Mouse (Mus musculus) heart, embryonic 14.5 days (tissue): ENCODE results near the gene BC029722. TPM values are rescaled to one million over a fixed set of nuclear protein-coding genes. Genes with fewer than 3 reads are reported as not detected.

Source experiments
- ATAC-seq: fragments of 200-750 bp; cut with Nextera tagmentation; 2 replicates; pipeline ENCODE4 v1.8.0; 2017; ENCODE audit warnings: low read depth, moderate TSS enrichment; ENCODE audit not compliant: insufficient number of reproducible peaks, insufficient read depth, low FRiP score
- H3K27ac ChIP-seq, 2 experiments: fragments of 200-500 bp in 1 of 2; fragments of 300-500 bp in 1 of 2; sonication (generic) in 1 of 2; replicated peaks in 1 of 2; 2 replicates each; pipeline ENCODE4 v1.5.1; 2012 to 2014; ENCODE audit warnings: low read depth in 2 of 2, low read length in 2 of 2, control low read depth in 1 of 2, mild to moderate bottlenecking in 1 of 2, mixed read lengths in 1 of 2; ENCODE audit not compliant: control insufficient read depth in 1 of 2, insufficient read depth in 1 of 2
- H3K27me3 ChIP-seq: fragments of 300-500 bp; sonication (generic); 2 replicates; pipeline ENCODE4 v1.6.1; 2014; ENCODE audit warnings: mild to moderate bottlenecking, low read length, control low read depth; ENCODE audit not compliant: control insufficient read depth, insufficient read depth
- H3K36me3 ChIP-seq: fragments of 300-500 bp; sonication (generic); 2 replicates; pipeline ENCODE4 v1.6.1; 2014; ENCODE audit warnings: mild to moderate bottlenecking, control low read depth, low read length, mixed read lengths; ENCODE audit not compliant: control insufficient read depth, insufficient read depth
- H3K4me1 ChIP-seq, 2 experiments: fragments of 200-500 bp in 1 of 2; fragments of 300-500 bp in 1 of 2; sonication (generic) in 1 of 2; 2 replicates each; pipeline ENCODE4 v1.6.1; 2012 to 2014; ENCODE audit warnings: low read length in 2 of 2, control low read depth in 1 of 2, mixed read lengths in 1 of 2; ENCODE audit not compliant: control insufficient read depth in 2 of 2, insufficient read depth in 2 of 2
- H3K4me2 ChIP-seq: fragments of 300-500 bp; sonication (generic); 2 replicates; pipeline ENCODE4 v1.6.1; 2014; ENCODE audit warnings: mild to moderate bottlenecking, low read length
- H3K4me3 ChIP-seq, 2 experiments: fragments of 200-500 bp in 1 of 2; fragments of 300-500 bp in 1 of 2; sonication (generic) in 1 of 2; 2 replicates each; pipeline ENCODE4 v1.5.1; 2012 to 2014; ENCODE audit warnings: low read length in 2 of 2, mild to moderate bottlenecking in 2 of 2, control low read depth in 1 of 2, low read depth in 1 of 2, moderate library complexity in 1 of 2; ENCODE audit not compliant: control insufficient read depth in 1 of 2, insufficient read depth in 1 of 2
- H3K9ac ChIP-seq: fragments of 300-500 bp; sonication (generic); 2 replicates; pipeline ENCODE4 v1.6.1; 2014; ENCODE audit warnings: mild to moderate bottlenecking, low read length
- H3K9me3 ChIP-seq: fragments of 300-500 bp; sonication (generic); 2 replicates; pipeline ENCODE4 v1.6.1; 2016; ENCODE audit warnings: low read length, control low read depth; ENCODE audit not compliant: control insufficient read depth
- WGBS: fragments of 180-500 bp; shearing (Covaris S2); extraction: QIAGEN DNeasy Blood & Tissue Kit; methylation state at CpG from one replicate; pipeline ENCODE4 v1.1.7; 2014; 5-methylcytosine and 5-hydroxymethylcytosine counted together
- polyA plus RNA-seq: library from polyadenylated mRNA; unstranded; fragments of >200 nt; fragmentation: Nextera tagmentation; extraction: Ambion mirVana; gene quantifications from 2 replicates; pipeline ENCODE4 v1.2.1, GENCODE M21; 2014

Gene BC029722
- 9.3 and 10.3 TPM in 2 replicates for polyA plus RNA-seq

- Histone ChIP-seq H3K36me3 (peaks cover 48% of the 10 kb centered on the region), H3K4me2 (peak within 1 kb of the TSS; percentile 85), H3K27me3 (no peaks in the 10 kb centered on the region), H3K9me3 (no peaks in the 10 kb centered on the region), H3K27ac (peak within 1 kb of the TSS; percentile 54 to 76), H3K4me3 (peak within 1 kb of the TSS; percentile 69 to 70), H3K4me1 (peaks cover 4 to 5% of the 10 kb centered on the region in 2 experiments; a peak in 2 of 4 replicates), H3K9ac (peak within 1 kb of the TSS; percentile 86)
- ATAC-seq = no peak
Observed at GRCm38 (mm10) chr2:155819392-155819448, at the start of gene BC029722. BC029722 (minus strand) TSS chr2:155819426.

GRCm38 (mm10) chr2:155868320-155868719 lies 49.1 kb upstream of the BC029722 start:
- ATAC-seq = no peak
- H3K27me3 ChIP-seq = no peaks in the 10 kb centered on the region
- H3K4me1 ChIP-seq = no peaks in the 10 kb centered on the region
- no peak overlapping the region for H3K27ac ChIP-seq
- H3K4me3 ChIP-seq = no peak overlapping the region
- peaks cover 44% of the 10 kb centered on the region for H3K36me3 ChIP-seq
- 94% methylated on average over 8 of the region's 8 CpGs for WGBS
- H3K4me2 ChIP-seq = no peak overlapping the region
- H3K9ac ChIP-seq = no peak overlapping the region
- no peaks in the 10 kb centered on the region for H3K9me3 ChIP-seq

GRCm38 (mm10) chr2:155863301-155863867 lies 44.2 kb upstream of the BC029722 start:
- no peak for ATAC-seq

GRCm38 (mm10) chr2:155862573-155863300 lies 43.5 kb upstream of the BC029722 start:
- 87% methylated on average over 13 of the region's 13 CpGs for WGBS
- no peak overlapping the region for H3K4me2 ChIP-seq
- no peak for ATAC-seq

More at GRCm38 (mm10) chr2:155863301-155863867, 44.2 kb upstream of the BC029722 start:
- H3K27me3 ChIP-seq = no peaks in the 10 kb centered on the region
- H3K4me2 ChIP-seq = no peak overlapping the region
- no peak overlapping the region for H3K27ac ChIP-seq
- H3K4me1 ChIP-seq = no peaks in the 10 kb centered on the region
- peaks cover 20% of the 10 kb centered on the region for H3K36me3 ChIP-seq
- 82% methylated on average over 11 of the region's 11 CpGs for WGBS
- H3K4me3 ChIP-seq = no peak overlapping the region
- H3K9me3 ChIP-seq = no peaks in the 10 kb centered on the region
- H3K9ac ChIP-seq = no peak overlapping the region

GRCm38 (mm10) chr2:155861581-155861980 lies 42.4 kb upstream of the BC029722 start:
- H3K9me3 ChIP-seq = no peaks in the 10 kb centered on the region
- no peaks in the 10 kb centered on the region for H3K4me1 ChIP-seq
- WGBS = 88% methylated on average over 6 of the region's 6 CpGs
- no peak overlapping the region for H3K27ac ChIP-seq
- ATAC-seq = no peak
- H3K4me2 ChIP-seq = no peak overlapping the region
- peaks cover 33% of the 10 kb centered on the region for H3K36me3 ChIP-seq
- no peaks in the 10 kb centered on the region for H3K27me3 ChIP-seq
- H3K4me3 ChIP-seq = no peak overlapping the region
- no peak overlapping the region for H3K9ac ChIP-seq

More at GRCm38 (mm10) chr2:155862573-155863300, 43.5 kb upstream of the BC029722 start:
- no peak overlapping the region for H3K27ac ChIP-seq
- H3K36me3 ChIP-seq = peaks cover 23% of the 10 kb centered on the region
- no peaks in the 10 kb centered on the region for H3K27me3 ChIP-seq
- H3K9me3 ChIP-seq = no peaks in the 10 kb centered on the region
- no peaks in the 10 kb centered on the region for H3K4me1 ChIP-seq
- no peak overlapping the region for H3K4me3 ChIP-seq
- no peak overlapping the region for H3K9ac ChIP-seq

- peaks cover 47% of the 10 kb centered on the region for H3K36me3 ChIP-seq
- no peak for ATAC-seq
- no peak overlapping the region for H3K4me3 ChIP-seq
- no peaks in the 10 kb centered on the region for H3K27me3 ChIP-seq
- no peaks in the 10 kb centered on the region for H3K4me1 ChIP-seq
- no peak overlapping the region for H3K9ac ChIP-seq
- no peak overlapping the region for H3K4me2 ChIP-seq
- H3K9me3 ChIP-seq = no peaks in the 10 kb centered on the region
- WGBS = 85% methylated on average over 7 of the region's 7 CpGs
- H3K27ac ChIP-seq = no peak overlapping the region
Observed at GRCm38 (mm10) chr2:155860102-155860501, 40.9 kb upstream of the BC029722 start.

- Histone ChIP-seq H3K27me3 (no peaks in the 10 kb centered on the region), H3K4me3 (no peak overlapping the region), H3K4me2 (no peak overlapping the region), H3K27ac (no peak overlapping the region), H3K36me3 (peaks cover 88% of the 10 kb centered on the region), H3K4me1 (no peaks in the 10 kb centered on the region), H3K9me3 (no peaks in the 10 kb centered on the region), H3K9ac (no peak overlapping the region)
- no peak for ATAC-seq
- 93% methylated on average over 5 of the region's 5 CpGs for WGBS
Observed at GRCm38 (mm10) chr2:155852536-155852935, 33.3 kb upstream of the BC029722 start.

GRCm38 (mm10) chr2:155850120-155850519 lies 30.9 kb upstream of the BC029722 start:
- WGBS = 84% methylated on average over 7 of the region's 7 CpGs
- H3K4me3 ChIP-seq = no peak overlapping the region
- H3K4me2 ChIP-seq = no peak overlapping the region
- H3K9ac ChIP-seq = no peak overlapping the region
- no peak for ATAC-seq
- H3K9me3 ChIP-seq = no peaks in the 10 kb centered on the region
- H3K27me3 ChIP-seq = no peaks in the 10 kb centered on the region
- no peak overlapping the region for H3K27ac ChIP-seq
- no peaks in the 10 kb centered on the region for H3K4me1 ChIP-seq
- peaks cover 89% of the 10 kb centered on the region for H3K36me3 ChIP-seq
